Mouse (Mus musculus): ENCODE measurements around the gene Intu.

The Intu gene

GRCm38 (mm10) chr3:40527976-40528950 lies 2.8 kb upstream of the Intu start:
- DNase-seq (ENCODE audit: low read depth, low spot score), result no peak

GRCm38 (mm10) chr3:40528958-40529357 lies 2.1 kb upstream of the Intu start:
- no peak for DNase-seq (ENCODE audit: low read depth, low spot score)

- no peak for DNase-seq (ENCODE audit: low read depth, low spot score)
These were observed 241 bp upstream of the Intu start for GRCm38 (mm10) chr3:40530845-40531244.

GRCm38 (mm10) chr3:40532256-40532655 lies 1.2 kb downstream of the Intu start:
- no peak for DNase-seq (ENCODE audit: low read depth, low spot score)

GRCm38 (mm10) chr3:40534141-40534540 lies 3.1 kb downstream of the Intu start:
- peak; percentile 53 for DNase-seq (ENCODE audit: low read depth, low spot score)

GRCm38 (mm10) chr3:40540567-40541554 lies 9.8 kb downstream of the Intu start:
- peak; percentile 94 for DNase-seq (ENCODE audit: low read depth, low spot score)

- no peak for DNase-seq (ENCODE audit: low read depth, low spot score)
These were observed 15.5 kb downstream of the Intu start for GRCm38 (mm10) chr3:40546621-40547020.

- DNase-seq (ENCODE audit: low read depth, low spot score), result no peak
These were observed 121.9 kb downstream of the Intu start for GRCm38 (mm10) chr3:40652941-40653352.

GRCm38 (mm10) chr3:40653582-40653981 lies 122.5 kb downstream of the Intu start:
- DNase-seq (ENCODE audit: low read depth, low spot score), result no peak

GRCm38 (mm10) chr3:40654028-40654427 lies 122.9 kb downstream of the Intu start:
- no peak for DNase-seq (ENCODE audit: low read depth, low spot score)

GRCm38 (mm10) chr3:40655571-40655970 lies 124.5 kb downstream of the Intu start:
- no peak for DNase-seq (ENCODE audit: low read depth, low spot score)

GRCm38 (mm10) chr3:40656339-40656738 lies 125.3 kb downstream of the Intu start:
- peak; percentile 18 for DNase-seq (ENCODE audit: low read depth, low spot score)

- no peak for DNase-seq (ENCODE audit: low read depth, low spot score)
These were observed 129.1 kb downstream of the Intu start for GRCm38 (mm10) chr3:40660231-40660630.

- peak; percentile 68 for DNase-seq (ENCODE audit: low read depth, low spot score)
These were observed 135.0 kb downstream of the Intu start for GRCm38 (mm10) chr3:40666109-40666508.

GRCm38 (mm10) chr3:40666861-40667719 lies 136.0 kb downstream of the Intu start:
- peak; percentile 49 for DNase-seq (ENCODE audit: low read depth, low spot score)

GRCm38 (mm10) chr3:40668889-40669288 lies 137.8 kb downstream of the Intu start:
- DNase-seq (ENCODE audit: low read depth, low spot score), result no peak

- no peak for DNase-seq (ENCODE audit: low read depth, low spot score)
These were observed 138.3 kb downstream of the Intu start for GRCm38 (mm10) chr3:40669395-40669794.

- DNase-seq (ENCODE audit: low read depth, low spot score), result peak; percentile 20
These were observed 142.4 kb downstream of the Intu start for GRCm38 (mm10) chr3:40673515-40673914.

- no peak for DNase-seq (ENCODE audit: low read depth, low spot score)
These were observed 143.9 kb downstream of the Intu start for GRCm38 (mm10) chr3:40674873-40675405.

GRCm38 (mm10) chr3:40678856-40679255 lies 147.8 kb downstream of the Intu start:
- DNase-seq (ENCODE audit: low read depth, low spot score), result no peak

GRCm38 (mm10) chr3:40682404-40682803 lies 151.3 kb downstream of the Intu start:
- DNase-seq (ENCODE audit: low read depth, low spot score), result peak; percentile 68

All from brain, adult 2 months (tissue).